Mouse (Mus musculus) MN1 (cell line): ENCODE measurements around the gene Smim15.
A peak's percentile ranks its signal among the peaks of the same experiment; 100 is the strongest.

ENCODE experiments used
- DNase-seq: peaks from one replicate; pipeline ENCODE4 v3.0.0-alpha.2; 2016; ENCODE audit warnings: low spot score

Gene Smim15

GRCm38 (mm10) chr13:108044222-108044941 lies at the start of gene Smim15:
TSS of gene Smim15 (plus strand) at chr13:108044446.
- DNase-seq: peak; percentile 95

GRCm38 (mm10) chr13:107995211-107995610 lies 49.0 kb upstream of the Smim15 start:
- DNase-seq: no peak

GRCm38 (mm10) chr13:107996301-107996700 lies 47.9 kb upstream of the Smim15 start:
- DNase-seq: no peak

GRCm38 (mm10) chr13:108007861-108008260 lies 36.4 kb upstream of the Smim15 start:
- DNase-seq: no peak

- DNase-seq: no peak
Observed at GRCm38 (mm10) chr13:108013110-108013509, 31.1 kb upstream of the Smim15 start.

GRCm38 (mm10) chr13:108013839-108014238 lies 30.4 kb upstream of the Smim15 start:
- no peak for DNase-seq

GRCm38 (mm10) chr13:108015166-108015565 lies 29.1 kb upstream of the Smim15 start:
- DNase-seq: no peak

- no peak for DNase-seq
Observed at GRCm38 (mm10) chr13:108017349-108017748, 26.9 kb upstream of the Smim15 start.

- DNase-seq: no peak
Observed at GRCm38 (mm10) chr13:108025802-108026201, 18.4 kb upstream of the Smim15 start.

GRCm38 (mm10) chr13:108032789-108033188 lies 11.5 kb upstream of the Smim15 start:
- DNase-seq: no peak

GRCm38 (mm10) chr13:108039375-108039774 lies 4.9 kb upstream of the Smim15 start:
- no peak for DNase-seq

- DNase-seq: no peak
Observed at GRCm38 (mm10) chr13:108039902-108040301, 4.3 kb upstream of the Smim15 start.

- DNase-seq: no peak
Observed at GRCm38 (mm10) chr13:108040451-108040850, 3.8 kb upstream of the Smim15 start.

- peak; percentile 68 for DNase-seq
Observed at GRCm38 (mm10) chr13:108041358-108041757, 2.9 kb upstream of the Smim15 start.

- peak; percentile 34 for DNase-seq
Observed at GRCm38 (mm10) chr13:108043431-108044221, 620 bp upstream of the Smim15 start.

GRCm38 (mm10) chr13:108045646-108046045 lies 1.4 kb downstream of the Smim15 start:
- DNase-seq: no peak

GRCm38 (mm10) chr13:108046071-108046470 lies 1.8 kb downstream of the Smim15 start:
- no peak for DNase-seq

- DNase-seq: no peak
Observed at GRCm38 (mm10) chr13:108046891-108047290, 2.6 kb downstream of the Smim15 start.

- DNase-seq: peak; percentile 43
Observed at GRCm38 (mm10) chr13:108047364-108047763, 3.1 kb downstream of the Smim15 start.

- DNase-seq: no peak
Observed at GRCm38 (mm10) chr13:108056896-108057295, 12.7 kb downstream of the Smim15 start.

GRCm38 (mm10) chr13:108060286-108060885 lies 16.1 kb downstream of the Smim15 start:
- DNase-seq: no peak

- DNase-seq: no peak
Observed at GRCm38 (mm10) chr13:108060936-108061578, 16.8 kb downstream of the Smim15 start.
